Mouse (Mus musculus) thymus, adult 2 months (tissue): Measurements from ENCODE around the gene Ccdc88a.

Experiments
- CTCF ChIP-seq: fragments of 200-500 bp; IDR thresholded peaks from 2 replicates; pipeline ENCODE4 v1.5.1; 2012; ENCODE audit warnings: mild to moderate bottlenecking, control low read depth, low read length, moderate library complexity, borderline replicate concordance; ENCODE audit not compliant: control insufficient read depth, poor library complexity, insufficient read depth; ENCODE audit errors: extremely low read depth
- POLR2A ChIP-seq: fragments of 200-500 bp; IDR thresholded peaks from 2 replicates; pipeline ENCODE4 v1.6.1; 2012; ENCODE audit warnings: mild to moderate bottlenecking, low read length, control low read depth, moderate library complexity; ENCODE audit not compliant: control insufficient read depth, poor library complexity, insufficient read depth; ENCODE audit errors: extremely low read depth

- TF ChIP-seq CTCF: no peak
- TF ChIP-seq POLR2A: no peak
These were observed 173.3 kb downstream of the Ccdc88a start for GRCm38 (mm10) chr11:29546762-29547161.
